20 mouse cellular contexts compared by ENCODE assay signal in genomic region chr12:112348116-112348515, GRCm38 (mm10).
DNase-seq lines count a peak whose midpoint lies in the region; ATAC-seq lines count a peak whose summit lies in the region.
"Had no signal": no experiment of that assay in that cellular context is flagged by ENCODE, and none has a peak within 500 bp of the region (broad histone marks: within the 10 kb centered on the region; RNA-seq: fewer than 3 reads in every experiment).

No protein-coding gene starts in this region.

- DNase-seq in adrenal gland, adult 2 months: peak; percentile 56
- no peak for DNase-seq in adrenal gland, postnatal 10 days
- peak; percentile 25 for DNase-seq in adrenal gland, adult 8-10 months
- DNase-seq in adrenal gland, adult 18-20 months (ENCODE audit: low spot score in 2 of 2): no peak
- DNase-seq in adrenal gland, postnatal 14 days: peak; percentile 22
- no peak for DNase-seq in adrenal gland, postnatal 25 days
- DNase-seq in forebrain, embryonic 11.5 days (ENCODE audit: low spot score): peak; percentile 35
- DNase-seq: B cell, adult 2 months; cerebellum, adult 11 months; cerebellum, adult 11-12 months; cerebellum, adult 18-20 months; cerebellum, adult 2 months; cerebellum, adult 8-10 months; cerebellum, adult 9-10 months; cerebellum, adult 9-11 months had no signal

- no peaks in the 10 kb centered on the region for H3K27me3 ChIP-seq in forebrain, embryonic 11.5 days (ENCODE audit: control insufficient read depth, insufficient read depth, low read length)
- no peaks in the 10 kb centered on the region for H3K27me3 ChIP-seq in forebrain, embryonic 16.5 days (replicated peaks; ENCODE audit: control insufficient read depth, insufficient read depth, low read length)

- no peak overlapping the region for H3K9ac ChIP-seq in forebrain, embryonic 11.5 days (ENCODE audit: low read length)
- no peak overlapping the region for H3K9ac ChIP-seq in forebrain, embryonic 16.5 days (replicated peaks; ENCODE audit: low read depth, low read length)

- H3K27ac ChIP-seq in forebrain, embryonic 11.5 days (ENCODE audit: low read depth, low read length): no peak overlapping the region
- no peak overlapping the region for H3K27ac ChIP-seq in forebrain, embryonic 16.5 days (ENCODE audit: low read length)

- H3K4me2 ChIP-seq in forebrain, embryonic 11.5 days (ENCODE audit: low read depth, low read length, severe bottlenecking): no peak overlapping the region
- H3K4me2 ChIP-seq in forebrain, embryonic 16.5 days (ENCODE audit: low read length): no peak overlapping the region

- no peaks in the 10 kb centered on the region for H3K36me3 ChIP-seq in forebrain, embryonic 11.5 days (ENCODE audit: control insufficient read depth, insufficient read depth, low read length)
- H3K36me3 ChIP-seq in forebrain, embryonic 16.5 days (ENCODE audit: control insufficient read depth, insufficient read depth): no peaks in the 10 kb centered on the region
- H3K36me3 ChIP-seq: G1E had no signal

- H3K4me3 ChIP-seq in forebrain, embryonic 11.5 days (ENCODE audit: low read depth, low read length): no peak overlapping the region
- H3K4me3 ChIP-seq in forebrain, embryonic 16.5 days (replicated peaks; ENCODE audit: low read length): no peak overlapping the region

- no peaks in the 10 kb centered on the region for H3K9me3 ChIP-seq in forebrain, embryonic 11.5 days (ENCODE audit: control insufficient read depth, low read length)
- H3K9me3 ChIP-seq in forebrain, embryonic 16.5 days (ENCODE audit: control insufficient read depth, low read length): no peaks in the 10 kb centered on the region
- H3K9me3 ChIP-seq: G1E had no signal

- no peak for ATAC-seq in forebrain, embryonic 11.5 days (replicated peaks; ENCODE audit: low FRiP score)
- ATAC-seq in forebrain, embryonic 16.5 days: no peak
- ATAC-seq: activated CD4-positive, CD25-positive, alpha-beta regulatory T cell, adult 4 months; CD4-positive, CD25-positive, alpha-beta regulatory T cell, adult 4 months; Patski had no signal

- WGBS in forebrain, embryonic 11.5 days: 93% methylated on average over 9 of the region's 9 CpGs
- WGBS in forebrain, embryonic 16.5 days: 95% methylated on average over 9 of the region's 9 CpGs

- peaks cover 3% of the 10 kb centered on the region; the same call in 1 of the 2 replicates for H3K4me1 ChIP-seq in forebrain, embryonic 11.5 days (replicated peaks; ENCODE audit: control insufficient read depth, insufficient read depth, low read length)
- peaks cover 16% of the 10 kb centered on the region for H3K4me1 ChIP-seq in forebrain, embryonic 16.5 days (replicated peaks; ENCODE audit: control insufficient read depth, insufficient read depth, low read length)

Comparison
In these comparisons a context has a peak if more than half of its experiments do, and no peak if none do; other contexts are left out.
1. DNase-seq: peak in adrenal gland, adult 2 months (single experiment), adrenal gland, adult 8-10 months (single experiment), adrenal gland, postnatal 14 days (single experiment) and forebrain, embryonic 11.5 days (single experiment); none in adrenal gland, postnatal 10 days (single experiment), adrenal gland, adult 18-20 months (0 of 2) and adrenal gland, postnatal 25 days (single experiment).